Mouse (Mus musculus): ENCODE measurements at regions not wholly inside any gene's neighbourhood (a gene's known extent, or its start where the extent isn't known, plus 50 kb on each side); places are given as distances from the start of the nearest gene placed in this dataset.

GRCm38 (mm10) chr17:15311822-15312221 is 64.8 kb downstream of the Dll1 start:
- peak in 1 of 2 experiments; percentile 3 for DNase-seq (ENCODE audit: low spot score in 2 of 2)

GRCm38 (mm10) chr17:15310465-15310864 is 66.2 kb downstream of the Dll1 start:
- no peak for DNase-seq (ENCODE audit: low spot score in 2 of 2)

DNA sequence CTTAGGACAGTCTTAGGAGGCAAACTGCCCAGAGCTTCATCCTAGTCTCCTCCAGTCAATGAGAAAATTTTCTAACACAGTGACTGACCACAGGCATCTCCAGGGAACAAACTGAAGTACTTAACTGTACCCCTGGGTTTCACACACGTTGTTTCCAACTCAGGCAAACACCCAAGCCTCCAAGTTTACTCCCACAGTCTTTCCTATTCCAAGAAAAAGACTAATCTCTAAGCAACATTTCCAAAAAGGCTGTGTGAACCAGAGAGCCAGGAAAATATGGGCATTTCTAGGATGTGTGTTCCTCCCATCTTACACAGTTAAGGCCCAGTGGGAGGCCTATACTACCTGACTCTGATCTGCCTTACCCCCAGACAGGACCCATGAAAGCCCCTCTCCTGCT is 74.6 kb downstream of the Dll1 start:
- DNase-seq (ENCODE audit: low spot score in 2 of 2) = peak; percentile 6 to 18

- DNase-seq (ENCODE audit: low spot score in 2 of 2) = no peak
Measured at GRCm38 (mm10) chr17:15299743-15300371, 76.8 kb downstream of the Dll1 start.

- no peak for DNase-seq (ENCODE audit: low spot score in 2 of 2)
Measured at GRCm38 (mm10) chr17:15294165-15294585, 82.5 kb downstream of the Dll1 start.

GRCm38 (mm10) chr17:15292490-15293070 is 84.1 kb downstream of the Dll1 start:
- no peak for DNase-seq (ENCODE audit: low spot score in 2 of 2)

DNA sequence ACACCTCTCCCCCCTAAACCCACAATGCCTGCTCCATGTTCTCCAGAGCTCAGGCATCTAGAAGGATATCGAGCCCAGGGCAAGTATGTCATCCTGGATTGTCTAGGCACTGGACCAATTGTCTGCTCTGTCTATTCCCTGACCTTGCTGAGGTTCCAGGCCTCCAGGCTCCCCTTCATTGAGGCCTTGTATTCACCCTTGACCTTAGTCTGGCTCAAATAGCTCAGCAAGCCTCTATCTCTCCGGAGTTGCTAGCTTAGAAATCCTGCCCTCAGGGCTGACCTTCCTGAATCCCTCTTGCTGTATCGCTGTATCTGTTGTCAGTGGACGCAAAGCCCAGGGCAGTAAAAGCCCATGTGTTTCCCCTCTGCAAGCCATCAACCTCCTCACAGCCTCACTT is 85.0 kb downstream of the Dll1 start:
- no peak for DNase-seq (ENCODE audit: low spot score in 2 of 2)

- DNase-seq (ENCODE audit: low spot score in 2 of 2) = no peak
Measured at GRCm38 (mm10) chr17:15290326-15290725, 86.3 kb downstream of the Dll1 start.

DNA sequence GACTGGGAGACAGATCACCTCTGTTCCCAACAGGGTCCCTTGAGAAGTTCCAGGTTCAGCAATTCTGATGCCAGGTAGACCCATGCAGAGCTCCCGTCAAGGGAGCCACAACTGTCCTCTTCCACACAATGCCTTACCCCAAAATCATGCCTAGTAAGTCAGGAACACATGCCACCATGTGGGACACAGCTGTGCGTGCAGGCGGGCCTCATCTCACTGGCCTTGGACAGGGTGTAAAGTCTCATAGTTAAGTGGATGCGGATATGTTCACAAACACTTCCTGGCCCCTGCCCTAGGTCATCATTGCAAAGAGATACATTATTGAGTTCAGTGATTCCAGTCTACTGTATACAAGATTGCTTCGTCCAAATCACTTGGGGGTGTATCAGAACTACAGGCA is 87.6 kb downstream of the Dll1 start:
- DNase-seq (ENCODE audit: low spot score in 2 of 2) = no peak

- no peak for DNase-seq (ENCODE audit: low spot score in 2 of 2)
Measured at GRCm38 (mm10) chr17:15288640-15289039, 88.0 kb downstream of the Dll1 start.

DNA sequence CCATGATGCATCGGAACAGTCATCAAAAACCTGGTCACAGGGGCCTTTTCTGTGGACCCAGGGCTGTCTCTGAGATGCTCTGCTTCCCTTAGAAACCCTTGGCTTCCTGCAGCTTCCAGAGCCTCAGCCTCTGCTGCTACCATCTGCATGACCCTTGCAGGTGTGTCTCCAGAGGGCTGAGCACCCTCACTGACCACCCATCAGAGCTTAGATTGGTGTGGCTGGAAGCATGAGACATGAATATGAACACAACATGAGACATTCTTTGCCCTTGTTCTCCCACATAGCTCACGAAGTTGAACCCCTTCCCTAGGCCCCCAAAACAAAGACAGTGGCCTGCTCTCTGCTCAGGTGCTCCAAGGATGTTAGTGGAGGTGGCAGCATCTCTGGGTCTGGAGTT is 90.1 kb downstream of the Dll1 start:
- no peak for DNase-seq (ENCODE audit: low spot score in 2 of 2)

- DNase-seq (ENCODE audit: low spot score in 2 of 2) = peak in 1 of 2 experiments; percentile 26
Measured at GRCm38 (mm10) chr17:15285399-15286043, 91.2 kb downstream of the Dll1 start.

- DNase-seq (ENCODE audit: low spot score in 2 of 2) = no peak
Measured at GRCm38 (mm10) chr17:15269905-15270304, 106.8 kb downstream of the Dll1 start.

DNA sequence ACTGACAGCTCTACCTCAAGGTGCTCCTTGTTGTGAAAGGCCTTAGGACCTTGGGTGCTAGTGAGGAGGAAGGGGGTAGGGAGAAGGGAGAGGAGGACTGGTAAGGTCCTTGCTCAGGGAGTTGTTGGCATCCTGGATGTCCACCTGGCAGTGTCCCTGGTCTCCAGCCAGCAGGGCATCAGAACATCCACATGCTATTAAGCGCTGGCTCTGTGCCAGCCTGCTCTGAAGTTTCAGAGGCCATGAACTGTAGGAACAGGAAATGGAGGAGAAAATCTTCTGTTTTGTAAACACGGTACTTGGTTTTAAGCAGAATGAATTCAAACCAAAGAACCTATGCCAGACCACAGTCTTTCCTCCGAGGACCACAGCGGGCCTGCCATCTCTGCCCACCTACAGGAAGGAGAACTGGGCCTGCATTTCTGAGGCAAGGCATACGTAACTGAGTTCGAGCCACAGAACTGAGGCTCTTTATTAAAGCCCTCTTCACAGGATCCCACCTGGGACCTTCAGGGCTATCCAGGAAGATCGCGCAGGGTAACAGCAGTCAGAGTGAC is 107.5 kb downstream of the Dll1 start:
- no peak for DNase-seq (ENCODE audit: low spot score in 2 of 2)

- DNase-seq (ENCODE audit: low spot score in 2 of 2) = no peak
Measured at GRCm38 (mm10) chr17:15267721-15268120, 109.0 kb downstream of the Dll1 start.

DNA sequence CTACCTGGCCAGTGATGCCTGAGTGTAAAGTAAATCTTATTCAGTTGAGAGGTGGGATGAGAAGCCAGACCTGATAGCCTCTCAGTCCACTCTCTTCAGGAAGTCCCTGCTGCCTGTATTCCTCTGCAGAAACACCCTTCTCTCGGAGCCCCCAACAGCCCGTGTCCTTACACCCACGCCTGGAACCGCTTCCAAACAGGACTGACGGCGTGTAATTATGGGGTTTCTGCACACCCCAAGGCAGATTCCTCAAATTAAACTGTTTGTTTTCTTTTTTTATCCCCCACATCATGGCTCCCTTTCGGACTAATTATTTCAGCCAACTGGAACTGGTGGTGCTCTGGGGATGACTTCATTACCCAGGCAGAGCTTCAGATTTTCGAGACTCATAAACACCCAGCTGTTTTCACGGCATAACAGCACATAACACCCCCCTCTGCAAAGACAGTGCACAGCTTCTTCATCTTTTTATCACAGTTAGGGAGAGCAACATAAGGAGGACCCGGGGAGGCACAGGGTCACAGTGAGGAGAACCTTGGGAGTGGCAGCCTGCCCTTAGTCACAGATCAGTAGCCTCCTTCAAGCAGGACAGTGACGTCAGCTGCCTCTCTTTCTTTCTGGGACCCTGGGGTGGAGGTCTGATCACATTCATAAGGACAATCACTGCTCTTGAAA is 117.1 kb downstream of the Dll1 start:
- DNase-seq (ENCODE audit: low spot score in 2 of 2) = peak; percentile 9 to 13

GRCm38 (mm10) chr17:15255874-15256273 is 120.8 kb downstream of the Dll1 start:
- DNase-seq (ENCODE audit: low spot score in 2 of 2) = no peak

DNA sequence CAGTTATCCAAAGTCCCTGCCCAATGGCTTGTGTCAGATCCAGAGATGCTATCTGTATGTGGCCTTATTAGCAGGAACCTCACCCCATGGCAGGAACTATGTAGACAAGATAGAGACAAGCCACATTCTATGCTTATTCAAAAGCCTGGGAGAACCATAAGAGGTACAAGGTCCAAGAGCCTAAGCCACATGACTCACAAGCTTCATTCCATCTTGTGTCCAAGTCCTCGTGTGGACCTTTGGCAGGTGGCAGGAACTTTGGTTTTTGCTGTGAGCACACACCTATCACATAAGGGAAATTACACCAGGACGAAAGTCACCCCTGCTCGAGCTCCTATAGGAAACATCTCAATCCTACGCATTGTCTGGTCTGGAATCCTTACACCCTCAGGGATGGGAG is 122.9 kb downstream of the Dll1 start:
- DNase-seq (ENCODE audit: low spot score in 2 of 2) = no peak

GRCm38 (mm10) chr17:15253271-15253670 is 123.4 kb downstream of the Dll1 start:
- DNase-seq (ENCODE audit: low spot score in 2 of 2) = no peak

GRCm38 (mm10) chr17:15252187-15252586 is 124.5 kb downstream of the Dll1 start:
- DNase-seq (ENCODE audit: low spot score in 2 of 2) = peak in 1 of 2 experiments; percentile 15

- DNase-seq (ENCODE audit: low spot score in 2 of 2) = no peak
Measured at GRCm38 (mm10) chr17:15251641-15252040, 125.0 kb downstream of the Dll1 start.

GRCm38 (mm10) chr17:15248417-15248791 is 128.3 kb downstream of the Dll1 start:
- no peak for DNase-seq (ENCODE audit: low spot score in 2 of 2)

Measured in frontal cortex, postnatal 36 days (tissue).